Mouse (Mus musculus): ENCODE data around the gene Shroom1.

GRCm38 (mm10) chr11:53496946-53497345 is 39.9 kb downstream of the Shroom1 start:
- TF ChIP-seq CTCF (IDR thresholded peaks at IDR 0.05; ENCODE audit: control insufficient read depth, insufficient read depth, insufficient read length) (no peak), USF1 (IDR thresholded peaks at IDR 0.05; ENCODE audit: low read depth) (no peak), MAX (IDR thresholded peaks at IDR 0.05) (no peak), MYOG (IDR thresholded peaks at IDR 0.05; ENCODE audit: control insufficient read depth, extremely low read depth, insufficient read length) (no peak)
